Mouse (Mus musculus): Measurements from ENCODE around the gene Sec22b.

GRCm38 (mm10) chr3:97969019-97969418, 68.0 kb downstream of the Sec22b start:
- TF ChIP-seq EP300 (IDR thresholded peaks at IDR 0.05; ENCODE audit: insufficient read depth, low read depth, low read length) (no peak), CTCF (IDR thresholded peaks at IDR 0.05; ENCODE audit: low read depth, low read length) (no peak)

Measured in ES-Bruce4 (cell line).